Mouse (Mus musculus) forebrain, embryonic 11.5 days (tissue): ENCODE data around the gene Noxred1. TPM values are rescaled to one million over a fixed set of nuclear protein-coding genes. Genes with fewer than 3 reads are reported as not detected.
A peak's percentile ranks its signal among the peaks of the same experiment; 100 is the strongest.
"Not testable (repeated sequence)": the region's sequence is repeated elsewhere in the genome, so short reads cannot be mapped to it uniquely, and the experiment has no call there.

Experiments
- ATAC-seq: fragments of 200-750 bp; cut with Nextera tagmentation; replicated peaks from 2 replicates; pipeline ENCODE4 v1.8.0; 2017; ENCODE audit warnings: moderate TSS enrichment; ENCODE audit not compliant: low FRiP score
- DNase-seq: peaks from one replicate; pipeline ENCODE4 v3.0.0-alpha.2; 2017; ENCODE audit warnings: low spot score
- H3K27ac ChIP-seq: fragments of 300-500 bp; sonication (generic); 2 replicates; pipeline ENCODE4 v1.5.1; 2014; ENCODE audit warnings: low read depth, low read length
- H3K27me3 ChIP-seq: fragments of 300-500 bp; sonication (generic); 2 replicates; pipeline ENCODE4 v1.6.1; 2014; ENCODE audit warnings: mild to moderate bottlenecking, low read length, mixed read lengths; ENCODE audit not compliant: control insufficient read depth, insufficient read depth
- H3K36me3 ChIP-seq: fragments of 300-500 bp; sonication (generic); 2 replicates; pipeline ENCODE4 v1.6.1; 2014; ENCODE audit warnings: mild to moderate bottlenecking, low read length, moderate library complexity, mixed read lengths; ENCODE audit not compliant: control insufficient read depth, insufficient read depth
- H3K4me1 ChIP-seq: fragments of 300-500 bp; sonication (generic); replicated peaks from 2 replicates; pipeline ENCODE4 v1.6.1; 2014; ENCODE audit warnings: low read length, mixed read lengths; ENCODE audit not compliant: control insufficient read depth, insufficient read depth
- H3K4me2 ChIP-seq: fragments of 300-500 bp; sonication (generic); 2 replicates; pipeline ENCODE4 v1.6.1; 2014; ENCODE audit warnings: low read depth, mild to moderate bottlenecking, low read length, moderate library complexity, mixed read lengths; ENCODE audit not compliant: severe bottlenecking
- H3K4me3 ChIP-seq: fragments of 300-500 bp; sonication (generic); 2 replicates; pipeline ENCODE4 v1.5.1; 2014; ENCODE audit warnings: low read depth, low read length
- H3K9ac ChIP-seq: fragments of 300-500 bp; sonication (generic); 2 replicates; pipeline ENCODE4 v1.6.1; 2014; ENCODE audit warnings: low read length
- H3K9me3 ChIP-seq: fragments of 300-500 bp; sonication (generic); 2 replicates; pipeline ENCODE4 v1.6.1; 2016; ENCODE audit warnings: low read length, mixed read lengths; ENCODE audit not compliant: control insufficient read depth
- WGBS: fragments of 180-500 bp; shearing (Covaris S2); extraction: QIAGEN DNeasy Blood & Tissue Kit; methylation state at CpG from one replicate; pipeline ENCODE4 v1.1.7; 2014; 5-methylcytosine and 5-hydroxymethylcytosine counted together
- polyA plus RNA-seq: library from polyadenylated mRNA; unstranded; fragments of >200 nt; fragmentation: Nextera tagmentation; extraction: Ambion mirVana; gene quantifications from 2 replicates; pipeline ENCODE4 v1.2.1, GENCODE M21; 2014

The Noxred1 gene
- polyA plus RNA-seq, 1 experiment from 2014 or later = 1.1 TPM

DNA sequence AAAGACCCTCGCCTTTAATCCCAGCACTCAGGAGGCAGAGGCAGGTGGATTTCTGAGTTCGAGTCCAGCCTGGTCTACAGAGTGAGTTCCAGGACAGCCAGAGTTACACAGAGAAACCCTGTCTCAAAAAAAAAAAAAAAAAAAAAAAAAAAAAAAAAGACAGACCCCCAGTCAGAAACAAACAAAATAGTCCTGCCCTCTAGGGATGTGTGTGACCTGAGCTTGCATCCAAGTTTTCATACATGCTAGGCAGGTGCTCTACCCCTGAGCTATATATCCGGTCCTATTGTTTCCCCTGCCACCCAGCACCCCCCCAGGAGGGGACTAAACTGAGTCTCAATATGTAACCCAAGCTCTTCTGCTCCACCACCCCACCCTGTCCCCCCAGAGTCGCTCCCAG is 38.7 kb upstream of the Noxred1 start:
- DNase-seq, H3K27me3 ChIP-seq, H3K4me1 ChIP-seq, H3K4me3 ChIP-seq, H3K27ac ChIP-seq, ATAC-seq, H3K9ac ChIP-seq, H3K4me2 ChIP-seq, H3K9me3 ChIP-seq: not testable (repeated sequence)
- H3K36me3 ChIP-seq = peaks cover 11% of the 10 kb centered on the region; the same call in 1 of the 2 replicates
- 86% methylated on average over 4 of the region's 4 CpGs for WGBS

GRCm38 (mm10) chr12:87274853-87275831 is 36.6 kb upstream of the Noxred1 start:
- no peaks in the 10 kb centered on the region for H3K9me3 ChIP-seq
- H3K27ac ChIP-seq = no peak overlapping the region
- H3K9ac ChIP-seq = no peak overlapping the region
- peaks cover 11% of the 10 kb centered on the region; the same call in 1 of the 2 replicates for H3K36me3 ChIP-seq
- H3K4me1 ChIP-seq = peaks cover 6% of the 10 kb centered on the region; the same call in 1 of the 2 replicates
- no peak overlapping the region for H3K4me3 ChIP-seq
- H3K27me3 ChIP-seq = no peaks in the 10 kb centered on the region
- no peak overlapping the region for H3K4me2 ChIP-seq
- DNase-seq (no peak), ATAC-seq (no peak)
- WGBS = 88% methylated on average over 9 of the region's 9 CpGs

GRCm38 (mm10) chr12:87267682-87268081 is 29.1 kb upstream of the Noxred1 start:
- no peak for ATAC-seq
- Histone ChIP-seq H3K36me3 (peaks cover 5% of the 10 kb centered on the region; the same call in 1 of the 2 replicates), H3K9ac (peak overlapping the region; percentile 89; the same call in 1 of the 2 replicates), H3K9me3 (no peaks in the 10 kb centered on the region), H3K4me2 (peak overlapping the region; percentile 82), H3K27me3 (no peaks in the 10 kb centered on the region), H3K4me3 (peak overlapping the region; percentile 81), H3K4me1 (peaks cover 10% of the 10 kb centered on the region; the same call in 1 of the 2 replicates), H3K27ac (no peak overlapping the region)
- 31% methylated on average over 4 of the region's 4 CpGs for WGBS
- DNase-seq = no peak

- Histone ChIP-seq H3K4me1 (peaks cover 10% of the 10 kb centered on the region; the same call in 1 of the 2 replicates), H3K27ac (peak overlapping the region; percentile 55), H3K9ac (peak overlapping the region; percentile 89), H3K36me3 (peaks cover 3% of the 10 kb centered on the region; the same call in 1 of the 2 replicates), H3K4me2 (peak overlapping the region; percentile 82), H3K9me3 (no peaks in the 10 kb centered on the region), H3K4me3 (peak overlapping the region; percentile 81), H3K27me3 (no peaks in the 10 kb centered on the region)
- ATAC-seq (peak; percentile 68), DNase-seq (no peak)
- under 1% methylated on average over 31 of the region's 31 CpGs for WGBS
Measured at GRCm38 (mm10) chr12:87266827-87267603, 28.5 kb upstream of the Noxred1 start.

- peaks cover 3% of the 10 kb centered on the region; the same call in 1 of the 2 replicates for H3K36me3 ChIP-seq
- H3K27ac ChIP-seq = peak within 1 kb of the TSS; percentile 55
Measured at GRCm38 (mm10) chr12:87266108-87266826, 27.7 kb upstream of the Noxred1 start, which contains the start of the genes Vipas39 and Ahsa1. TSS of gene Vipas39 (minus strand) at chr12:87266256. TSS of gene Ahsa1 (plus strand) at chr12:87266479.

GRCm38 (mm10) chr12:87265444-87265843 is 26.9 kb upstream of the Noxred1 start:
- peak overlapping the region; percentile 89 for H3K9ac ChIP-seq
- no peak for DNase-seq
- H3K9me3 ChIP-seq = no peaks in the 10 kb centered on the region
- H3K27ac ChIP-seq = no peak overlapping the region
- H3K4me2 ChIP-seq = peak overlapping the region; percentile 77
- H3K4me3 ChIP-seq = peak overlapping the region; percentile 81
- no peak for ATAC-seq
- H3K27me3 ChIP-seq = no peaks in the 10 kb centered on the region
- peaks cover 10% of the 10 kb centered on the region; the same call in 1 of the 2 replicates for H3K4me1 ChIP-seq
- peaks cover 5% of the 10 kb centered on the region; the same call in 1 of the 2 replicates for H3K36me3 ChIP-seq
- WGBS = 26% methylated on average over 11 of the region's 11 CpGs

More at GRCm38 (mm10) chr12:87266108-87266826, 27.7 kb upstream of the Noxred1 start, which contains the start of the genes Vipas39 and Ahsa1:
- peaks cover 10% of the 10 kb centered on the region; the same call in 1 of the 2 replicates for H3K4me1 ChIP-seq
- H3K4me2 ChIP-seq = peak within 1 kb of the TSS; percentile 82
- no peaks in the 10 kb centered on the region for H3K27me3 ChIP-seq
- no peaks in the 10 kb centered on the region for H3K9me3 ChIP-seq
- ATAC-seq (peak; percentile 96), DNase-seq (peak; percentile 89)
- WGBS = under 1% methylated on average over 31 of the region's 31 CpGs
- peak within 1 kb of the TSS; percentile 89 for H3K9ac ChIP-seq
- peak within 1 kb of the TSS; percentile 81 for H3K4me3 ChIP-seq

- 99% methylated on average over 8 of the region's 8 CpGs for WGBS
- Histone ChIP-seq H3K36me3 (peaks cover 8% of the 10 kb centered on the region), H3K9me3 (no peaks in the 10 kb centered on the region), H3K4me2 (no peak overlapping the region), H3K27ac (no peak overlapping the region), H3K4me1 (0 out of 2 replicates have a peak, but pooled peaks cover 4% of the 10 kb centered on the region), H3K4me3 (no peak overlapping the region), H3K9ac (no peak overlapping the region), H3K27me3 (no peaks in the 10 kb centered on the region)
- ATAC-seq = no peak
- DNase-seq = no peak
Measured at GRCm38 (mm10) chr12:87260562-87260961, 22.0 kb upstream of the Noxred1 start.
